Mouse (Mus musculus): ENCODE measurements around the gene D930020B18Rik.
A peak's percentile ranks its signal among the peaks of the same experiment; 100 is the strongest.

D930020B18Rik gene

GRCm38 (mm10) chr10:121704871-121705270, 63.5 kb downstream of the D930020B18Rik start:
- no peak for ATAC-seq (ENCODE audit: low TSS enrichment)

- no peak for ATAC-seq (ENCODE audit: low TSS enrichment)
These were observed 64.2 kb downstream of the D930020B18Rik start for GRCm38 (mm10) chr10:121705399-121706163.

- ATAC-seq (ENCODE audit: low TSS enrichment), result no peak
These were observed 75.5 kb downstream of the D930020B18Rik start for GRCm38 (mm10) chr10:121716862-121717261.

- no peak for ATAC-seq (ENCODE audit: low TSS enrichment)
These were observed 77.7 kb downstream of the D930020B18Rik start for GRCm38 (mm10) chr10:121718896-121719585.

GRCm38 (mm10) chr10:121720701-121721100, 79.3 kb downstream of the D930020B18Rik start:
- ATAC-seq (ENCODE audit: low TSS enrichment), result no peak

- ATAC-seq (ENCODE audit: low TSS enrichment), result no peak
These were observed 85.1 kb downstream of the D930020B18Rik start for GRCm38 (mm10) chr10:121726505-121726904.

- no peak for ATAC-seq (ENCODE audit: low TSS enrichment)
These were observed 85.8 kb downstream of the D930020B18Rik start for GRCm38 (mm10) chr10:121727151-121727550.

GRCm38 (mm10) chr10:121728226-121728625, 86.8 kb downstream of the D930020B18Rik start:
- no peak for ATAC-seq (ENCODE audit: low TSS enrichment)

- no peak for ATAC-seq (ENCODE audit: low TSS enrichment)
These were observed 89.8 kb downstream of the D930020B18Rik start for GRCm38 (mm10) chr10:121731048-121731725.

- ATAC-seq (ENCODE audit: low TSS enrichment), result no peak
These were observed 91.2 kb downstream of the D930020B18Rik start for GRCm38 (mm10) chr10:121732542-121732941.

- no peak for ATAC-seq (ENCODE audit: low TSS enrichment)
These were observed 95.9 kb downstream of the D930020B18Rik start for GRCm38 (mm10) chr10:121737256-121737655.

- ATAC-seq (ENCODE audit: low TSS enrichment), result peak; percentile 94
These were observed 98.4 kb downstream of the D930020B18Rik start, which contains the start of gene BC048403 for GRCm38 (mm10) chr10:121739548-121740505. Gene BC048403, plus strand, starts transcription at chr10:121739937.

- ATAC-seq (ENCODE audit: low TSS enrichment), result no peak
These were observed 100.9 kb downstream of the D930020B18Rik start for GRCm38 (mm10) chr10:121742336-121742735.

Measured in frontal cortex, adult (tissue).